Mouse (Mus musculus): ENCODE results near the gene Rbfox3. TPM values are rescaled to one million over a fixed set of nuclear protein-coding genes. Genes with fewer than 3 reads are reported as not detected.
A peak's percentile ranks its signal among the peaks of the same experiment; 100 is the strongest.

Rbfox3 gene
- polyA plus RNA-seq, 1 experiment from 2014 or later = 1.1 TPM

GRCm38 (mm10) chr11:118666172-118666571, 245.2 kb downstream of the Rbfox3 start:
- WGBS = 71% methylated on average over 3 of the region's 3 CpGs
- H3K9ac ChIP-seq (ENCODE audit: low read depth, low read length) = no peak overlapping the region
- no peak for ATAC-seq (replicated peaks; ENCODE audit: low FRiP score)

DNA sequence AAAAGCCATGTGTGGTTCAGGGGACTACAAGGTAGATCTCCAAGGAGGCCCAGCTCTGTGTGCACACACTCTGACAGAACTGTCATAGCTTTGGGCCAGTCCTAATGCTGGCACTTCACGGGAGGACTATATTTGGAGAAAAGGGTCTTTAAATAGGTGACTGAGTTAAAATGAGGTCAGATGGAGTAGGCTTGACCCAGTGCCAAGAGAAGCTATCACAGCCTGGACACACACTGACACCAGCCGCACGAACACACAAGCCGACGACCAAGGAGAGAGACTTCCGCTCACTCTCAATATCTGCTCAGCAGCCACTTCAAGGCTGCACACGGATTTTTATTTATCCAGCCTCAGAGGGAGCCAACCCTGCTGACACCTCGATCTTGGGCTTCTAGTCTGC, 248.1 kb downstream of the Rbfox3 start:
- Histone ChIP-seq H3K27me3 (replicated peaks; ENCODE audit: control insufficient read depth, insufficient read depth, low read length) (no peaks in the 10 kb centered on the region; the same call in 1 of the 2 replicates), H3K36me3 (ENCODE audit: control insufficient read depth, insufficient read depth, low read length) (no peaks in the 10 kb centered on the region), H3K27ac (ENCODE audit: low read depth, low read length) (no peak overlapping the region), H3K9ac (ENCODE audit: low read depth, low read length) (no peak overlapping the region), H3K9me3 (ENCODE audit: control insufficient read depth, low read length) (no peaks in the 10 kb centered on the region), H3K4me2 (no peak overlapping the region), H3K4me1 (replicated peaks; ENCODE audit: control insufficient read depth, insufficient read depth, low read length) (no peaks in the 10 kb centered on the region), H3K4me3 (ENCODE audit: low read depth, low read length) (no peak overlapping the region)
- DNase-seq (ENCODE audit: low spot score) = no peak
- WGBS = 70% methylated on average over 8 of the region's 8 CpGs
- no peak for ATAC-seq (replicated peaks; ENCODE audit: low FRiP score)

More at GRCm38 (mm10) chr11:118666172-118666571, 245.2 kb downstream of the Rbfox3 start:
- Histone ChIP-seq H3K27me3 (replicated peaks; ENCODE audit: control insufficient read depth, insufficient read depth, low read length) (no peaks in the 10 kb centered on the region), H3K36me3 (ENCODE audit: control insufficient read depth, insufficient read depth, low read length) (no peaks in the 10 kb centered on the region), H3K4me2 (no peak overlapping the region), H3K9me3 (ENCODE audit: control insufficient read depth, low read length) (no peaks in the 10 kb centered on the region), H3K4me3 (ENCODE audit: low read depth, low read length) (no peak overlapping the region), H3K27ac (ENCODE audit: low read depth, low read length) (no peak overlapping the region), H3K4me1 (replicated peaks; ENCODE audit: control insufficient read depth, insufficient read depth, low read length) (no peaks in the 10 kb centered on the region)
- DNase-seq (ENCODE audit: low spot score) = no peak

DNA sequence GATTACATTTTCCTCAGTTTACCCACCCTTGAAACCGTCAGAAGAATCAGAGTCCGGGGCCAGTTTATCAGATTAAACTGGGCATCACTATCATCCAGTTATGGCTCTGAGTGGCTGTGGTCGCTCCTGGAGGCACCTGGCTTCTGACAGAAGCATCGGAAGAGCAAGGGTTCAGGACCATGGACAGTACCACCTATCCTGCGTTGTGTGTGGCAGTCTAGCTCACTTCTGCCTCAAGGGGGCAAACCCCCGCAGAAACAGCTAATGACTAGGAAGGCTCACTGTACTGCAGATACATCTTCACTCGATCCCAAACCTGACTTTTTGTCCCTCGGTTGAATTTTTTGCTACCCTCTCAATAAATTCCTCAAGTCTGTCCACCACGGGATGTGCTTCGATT, 252.1 kb downstream of the Rbfox3 start:
- H3K9ac ChIP-seq (ENCODE audit: low read depth, low read length) = no peak overlapping the region
- no peak overlapping the region for H3K4me2 ChIP-seq
- H3K36me3 ChIP-seq (ENCODE audit: control insufficient read depth, insufficient read depth, low read length) = no peaks in the 10 kb centered on the region
- H3K4me3 ChIP-seq (ENCODE audit: low read depth, low read length) = no peak overlapping the region
- WGBS = 15% methylated on average over 10 of the region's 10 CpGs
- peak; percentile 41 for DNase-seq (ENCODE audit: low spot score)
- H3K27me3 ChIP-seq (replicated peaks; ENCODE audit: control insufficient read depth, insufficient read depth, low read length) = no peaks in the 10 kb centered on the region; the same call in 1 of the 2 replicates
- no peaks in the 10 kb centered on the region for H3K4me1 ChIP-seq (replicated peaks; ENCODE audit: control insufficient read depth, insufficient read depth, low read length)
- no peak for ATAC-seq (replicated peaks; ENCODE audit: low FRiP score)
- H3K9me3 ChIP-seq (ENCODE audit: control insufficient read depth, low read length) = no peaks in the 10 kb centered on the region
- H3K27ac ChIP-seq (ENCODE audit: low read depth, low read length) = no peak overlapping the region

DNA sequence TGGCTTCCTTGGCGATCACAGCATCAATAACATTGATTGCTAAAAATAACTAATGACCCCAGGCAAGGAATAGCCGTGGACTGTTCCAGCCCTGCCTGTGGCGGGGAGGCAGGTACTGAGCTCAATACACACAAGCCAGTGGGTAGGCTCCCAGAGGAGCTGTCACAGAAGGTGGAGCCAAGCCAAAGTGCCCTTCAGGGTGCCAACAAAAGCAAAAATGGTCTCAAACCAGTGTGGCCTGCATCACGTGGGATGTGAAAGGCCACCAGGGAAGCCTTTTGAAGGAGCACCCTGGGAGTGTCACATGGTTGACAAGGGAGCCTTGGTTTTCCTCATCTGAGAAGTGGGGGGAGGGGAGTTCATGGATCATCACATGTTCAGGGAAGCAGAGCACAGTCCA, 255.6 kb downstream of the Rbfox3 start:
- DNase-seq (ENCODE audit: low spot score) (no peak), ATAC-seq (replicated peaks; ENCODE audit: low FRiP score) (no peak)
- H3K9me3 ChIP-seq (ENCODE audit: control insufficient read depth, low read length) = no peaks in the 10 kb centered on the region
- no peaks in the 10 kb centered on the region for H3K36me3 ChIP-seq (ENCODE audit: control insufficient read depth, insufficient read depth, low read length)
- no peaks in the 10 kb centered on the region; the same call in 1 of the 2 replicates for H3K27me3 ChIP-seq (replicated peaks; ENCODE audit: control insufficient read depth, insufficient read depth, low read length)
- H3K9ac ChIP-seq (ENCODE audit: low read depth, low read length) = no peak overlapping the region
- H3K27ac ChIP-seq (ENCODE audit: low read depth, low read length) = no peak overlapping the region
- no peaks in the 10 kb centered on the region for H3K4me1 ChIP-seq (replicated peaks; ENCODE audit: control insufficient read depth, insufficient read depth, low read length)
- 68% methylated on average over 4 of the region's 4 CpGs for WGBS
- H3K4me3 ChIP-seq (ENCODE audit: low read depth, low read length) = no peak overlapping the region
- H3K4me2 ChIP-seq = no peak overlapping the region

GRCm38 (mm10) chr11:118653521-118654318, 257.7 kb downstream of the Rbfox3 start:
- H3K27ac ChIP-seq (ENCODE audit: low read depth, low read length) = no peak overlapping the region
- no peaks in the 10 kb centered on the region; the same call in 1 of the 2 replicates for H3K27me3 ChIP-seq (replicated peaks; ENCODE audit: control insufficient read depth, insufficient read depth, low read length)

GRCm38 (mm10) chr11:118652401-118653240, 258.8 kb downstream of the Rbfox3 start:
- 74% methylated on average over 13 of the region's 13 CpGs for WGBS
- DNase-seq (ENCODE audit: low spot score) = no peak
- Histone ChIP-seq H3K36me3 (ENCODE audit: control insufficient read depth, insufficient read depth, low read length) (no peaks in the 10 kb centered on the region), H3K27ac (ENCODE audit: low read depth, low read length) (no peak overlapping the region), H3K9me3 (ENCODE audit: control insufficient read depth, low read length) (no peaks in the 10 kb centered on the region), H3K9ac (ENCODE audit: low read depth, low read length) (no peak overlapping the region), H3K27me3 (replicated peaks; ENCODE audit: control insufficient read depth, insufficient read depth, low read length) (no peaks in the 10 kb centered on the region), H3K4me3 (ENCODE audit: low read depth, low read length) (no peak overlapping the region), H3K4me2 (no peak overlapping the region), H3K4me1 (replicated peaks; ENCODE audit: control insufficient read depth, insufficient read depth, low read length) (no peaks in the 10 kb centered on the region)
- no peak for ATAC-seq (replicated peaks; ENCODE audit: low FRiP score)

More at GRCm38 (mm10) chr11:118653521-118654318, 257.7 kb downstream of the Rbfox3 start:
- Histone ChIP-seq H3K4me2 (no peak overlapping the region), H3K9ac (ENCODE audit: low read depth, low read length) (no peak overlapping the region), H3K4me1 (replicated peaks; ENCODE audit: control insufficient read depth, insufficient read depth, low read length) (no peaks in the 10 kb centered on the region), H3K9me3 (ENCODE audit: control insufficient read depth, low read length) (no peaks in the 10 kb centered on the region), H3K4me3 (ENCODE audit: low read depth, low read length) (no peak overlapping the region), H3K36me3 (ENCODE audit: control insufficient read depth, insufficient read depth, low read length) (no peaks in the 10 kb centered on the region)
- WGBS = 82% methylated on average over 14 of the region's 14 CpGs
- DNase-seq (ENCODE audit: low spot score) (no peak), ATAC-seq (replicated peaks; ENCODE audit: low FRiP score) (no peak)

DNA sequence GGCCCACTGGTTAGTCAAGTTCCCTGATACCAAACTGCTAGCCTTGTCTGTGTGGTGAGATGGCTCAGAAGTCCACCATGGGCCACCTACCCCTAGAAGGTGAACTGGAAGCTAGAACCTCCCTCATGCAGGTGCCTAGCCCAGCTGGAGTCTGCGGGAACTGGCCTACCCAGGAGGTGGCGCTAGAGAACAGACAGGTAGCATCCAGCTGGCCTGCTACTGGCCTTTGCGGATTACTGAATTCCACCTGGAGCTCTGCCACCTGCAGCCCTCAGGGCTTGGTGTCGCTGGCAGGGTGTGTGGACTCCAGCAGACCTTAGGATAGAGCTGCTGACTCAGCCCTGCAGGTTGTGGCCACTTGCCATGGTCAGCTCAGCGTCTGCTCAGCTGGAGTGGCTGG, 263.0 kb downstream of the Rbfox3 start:
- no peaks in the 10 kb centered on the region for H3K36me3 ChIP-seq (ENCODE audit: control insufficient read depth, insufficient read depth, low read length)
- no peaks in the 10 kb centered on the region for H3K27me3 ChIP-seq (replicated peaks; ENCODE audit: control insufficient read depth, insufficient read depth, low read length)
- peak; percentile 33 for DNase-seq (ENCODE audit: low spot score)
- H3K9ac ChIP-seq (ENCODE audit: low read depth, low read length) = no peak overlapping the region
- no peak overlapping the region for H3K27ac ChIP-seq (ENCODE audit: low read depth, low read length)
- no peak for ATAC-seq (replicated peaks; ENCODE audit: low FRiP score)
- WGBS = 27% methylated on average over 5 of the region's 5 CpGs
- no peak overlapping the region for H3K4me2 ChIP-seq
- no peaks in the 10 kb centered on the region for H3K4me1 ChIP-seq (replicated peaks; ENCODE audit: control insufficient read depth, insufficient read depth, low read length)
- no peak overlapping the region for H3K4me3 ChIP-seq (ENCODE audit: low read depth, low read length)
- H3K9me3 ChIP-seq (ENCODE audit: control insufficient read depth, low read length) = no peaks in the 10 kb centered on the region

- Histone ChIP-seq H3K36me3 (ENCODE audit: control insufficient read depth, insufficient read depth, low read length) (no peaks in the 10 kb centered on the region), H3K4me2 (no peak overlapping the region), H3K27ac (ENCODE audit: low read depth, low read length) (no peak overlapping the region), H3K9me3 (ENCODE audit: control insufficient read depth, low read length) (no peaks in the 10 kb centered on the region), H3K9ac (ENCODE audit: low read depth, low read length) (no peak overlapping the region), H3K27me3 (replicated peaks; ENCODE audit: control insufficient read depth, insufficient read depth, low read length) (no peaks in the 10 kb centered on the region), H3K4me1 (replicated peaks; ENCODE audit: control insufficient read depth, insufficient read depth, low read length) (no peaks in the 10 kb centered on the region), H3K4me3 (ENCODE audit: low read depth, low read length) (no peak overlapping the region)
- ATAC-seq (replicated peaks; ENCODE audit: low FRiP score) (no peak), DNase-seq (ENCODE audit: low spot score) (no peak)
- 78% methylated on average over 3 of the region's 3 CpGs for WGBS
These were observed 264.5 kb downstream of the Rbfox3 start for GRCm38 (mm10) chr11:118646864-118647263.

All from liver, embryonic 11.5 days (tissue).